Mouse (Mus musculus): ENCODE data around the gene Utp14b.

Gene Utp14b

GRCm38 (mm10) chr1:78686872-78687271 lies 29.0 kb downstream of the Utp14b start:
- no peak for DNase-seq (ENCODE audit: low spot score)

GRCm38 (mm10) chr1:78688149-78688548 lies 30.3 kb downstream of the Utp14b start:
- DNase-seq (ENCODE audit: low spot score) = no peak

- no peak for DNase-seq (ENCODE audit: low spot score)
These were observed 36.8 kb downstream of the Utp14b start for GRCm38 (mm10) chr1:78694503-78695258.

GRCm38 (mm10) chr1:78696305-78696704 lies 38.5 kb downstream of the Utp14b start:
- DNase-seq (ENCODE audit: low spot score) = no peak

GRCm38 (mm10) chr1:78696903-78697302 lies 39.1 kb downstream of the Utp14b start:
- DNase-seq (ENCODE audit: low spot score) = no peak

GRCm38 (mm10) chr1:78698138-78698537 lies 40.3 kb downstream of the Utp14b start:
- DNase-seq (ENCODE audit: low spot score) = no peak

- no peak for DNase-seq (ENCODE audit: low spot score)
These were observed 43.9 kb downstream of the Utp14b start for GRCm38 (mm10) chr1:78701740-78702139.

- DNase-seq (ENCODE audit: low spot score) = no peak
These were observed 44.6 kb downstream of the Utp14b start for GRCm38 (mm10) chr1:78702282-78702963.

GRCm38 (mm10) chr1:78702964-78703285 lies 45.1 kb downstream of the Utp14b start:
- no peak for DNase-seq (ENCODE audit: low spot score)

- no peak for DNase-seq (ENCODE audit: low spot score)
These were observed 48.5 kb downstream of the Utp14b start for GRCm38 (mm10) chr1:78706338-78706737.

- no peak for DNase-seq (ENCODE audit: low spot score)
These were observed 49.4 kb downstream of the Utp14b start for GRCm38 (mm10) chr1:78707280-78707679.

GRCm38 (mm10) chr1:78710026-78710425 lies 52.2 kb downstream of the Utp14b start:
- DNase-seq (ENCODE audit: low spot score) = no peak

- no peak for DNase-seq (ENCODE audit: low spot score)
These were observed 52.9 kb downstream of the Utp14b start for GRCm38 (mm10) chr1:78710613-78711329.
